Mouse (Mus musculus) T-helper 1 cell (primary cell): Measurements from ENCODE around the gene Tstd2.

ENCODE experiments used
- in situ Hi-C: fragments of 300-600 bp; cut with MboI, MseI; formaldehyde crosslinking; loops from one replicate; pipeline ENCODE4 v1.15.1; 2025; ENCODE audit warnings: high pct_unique_total_duplicates

Tstd2 gene

DNA sequence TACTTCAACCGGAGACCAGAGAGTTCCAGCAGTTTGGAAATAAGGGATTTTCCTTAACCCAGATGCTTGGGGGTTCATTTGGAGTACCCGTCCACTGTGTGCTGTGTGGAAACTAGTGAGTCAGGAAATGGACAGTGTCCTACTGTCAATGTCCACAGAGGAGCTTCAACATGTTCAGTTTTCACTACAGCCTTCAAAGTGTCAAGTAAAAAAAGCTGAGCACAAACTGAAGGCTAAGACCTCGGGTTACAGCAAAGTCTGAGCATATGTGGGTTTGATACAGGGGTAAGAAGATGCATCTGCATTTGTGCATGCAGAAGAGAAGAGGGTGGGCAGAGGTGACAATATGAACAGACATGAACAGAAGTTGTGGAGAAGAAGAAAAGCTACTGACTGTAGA, 17.7 kb downstream of the Tstd2 start:
- in situ Hi-C loops: loop anchor here (10.0 kb wide), 1 partner anchor 166 kb away; no protein-coding TSS in a partner anchor

DNA sequence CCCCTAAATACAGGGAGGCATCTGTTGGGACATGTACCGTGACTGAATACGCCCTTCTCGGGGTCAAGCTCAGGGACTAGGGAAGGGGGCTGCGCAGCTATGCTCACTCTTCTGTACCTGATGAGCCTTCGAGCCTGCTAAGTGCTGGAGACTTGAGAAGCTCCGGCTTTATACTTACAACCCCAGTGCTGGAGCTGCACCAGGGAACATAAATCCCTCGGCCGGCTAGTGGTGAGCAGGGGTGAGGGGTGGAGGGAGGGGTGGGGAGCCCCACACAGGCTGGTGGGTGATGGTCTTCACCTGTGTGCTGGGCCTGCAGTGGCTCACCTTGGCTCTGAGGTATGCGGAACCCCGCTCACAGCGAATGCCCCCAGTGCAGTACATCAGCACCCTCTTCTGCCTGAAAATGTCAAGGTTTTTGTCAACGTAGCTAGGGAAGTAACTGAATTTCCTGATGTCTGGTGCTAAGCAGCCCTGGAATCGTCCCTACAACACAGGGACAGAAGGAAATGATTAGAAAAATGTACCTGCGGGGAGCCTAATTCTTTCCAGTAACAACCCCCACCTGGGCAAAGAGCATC, 18.9 kb downstream of the Tstd2 start:
- in situ Hi-C loops: loop anchor here (10.0 kb wide), 1 partner anchor 165 kb away; no protein-coding TSS in a partner anchor

DNA sequence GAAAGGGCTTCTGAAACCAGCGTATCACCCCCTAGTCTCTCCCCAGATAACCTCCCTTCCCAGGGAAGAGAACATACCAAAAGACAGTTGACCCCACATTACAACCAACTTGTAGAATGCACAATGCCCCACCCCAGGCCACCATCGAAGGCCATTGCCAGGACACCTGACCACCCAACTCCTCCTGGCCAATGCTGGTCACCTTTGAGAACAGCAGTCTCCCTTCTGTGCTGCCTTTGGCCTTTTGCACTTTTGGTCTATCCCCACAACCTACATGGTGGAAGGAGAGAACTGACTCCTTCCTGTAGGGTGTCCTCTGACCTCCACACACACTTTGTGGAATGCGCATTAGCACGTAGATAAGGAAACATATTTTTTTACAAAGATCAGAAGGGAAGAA, 21.0 kb downstream of the Tstd2 start:
- in situ Hi-C loops: no loop called here

DNA sequence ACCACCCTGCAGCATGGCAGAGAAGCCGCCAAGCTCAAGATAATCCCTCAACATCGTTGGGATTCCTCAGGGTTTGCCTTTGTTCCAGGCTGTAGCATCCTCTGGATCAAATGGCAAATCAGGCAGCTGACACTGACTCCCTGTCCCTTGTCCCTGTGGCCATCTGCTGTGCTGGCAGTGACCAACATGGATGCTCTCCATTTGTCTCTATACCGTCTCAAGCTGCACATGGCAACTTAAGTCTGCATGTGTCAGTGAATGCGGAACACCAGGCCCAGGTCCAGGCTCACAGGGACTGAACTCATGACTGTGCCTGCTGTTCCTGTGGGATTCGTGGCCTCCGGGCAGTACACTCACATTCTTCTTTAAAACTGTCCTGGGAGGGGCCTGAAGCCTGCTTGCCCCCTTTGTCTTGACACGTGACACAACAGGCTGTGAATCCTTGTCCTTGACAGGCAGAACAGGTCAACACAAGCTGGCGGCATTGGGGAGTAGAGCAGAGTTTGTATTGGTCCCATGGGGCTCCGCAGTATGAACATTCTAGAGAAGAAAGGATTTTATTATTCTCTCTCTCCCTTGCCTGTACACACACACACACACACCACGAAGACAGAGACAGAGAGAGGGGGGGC, 21.8 kb downstream of the Tstd2 start:
- in situ Hi-C loops: no loop called here

DNA sequence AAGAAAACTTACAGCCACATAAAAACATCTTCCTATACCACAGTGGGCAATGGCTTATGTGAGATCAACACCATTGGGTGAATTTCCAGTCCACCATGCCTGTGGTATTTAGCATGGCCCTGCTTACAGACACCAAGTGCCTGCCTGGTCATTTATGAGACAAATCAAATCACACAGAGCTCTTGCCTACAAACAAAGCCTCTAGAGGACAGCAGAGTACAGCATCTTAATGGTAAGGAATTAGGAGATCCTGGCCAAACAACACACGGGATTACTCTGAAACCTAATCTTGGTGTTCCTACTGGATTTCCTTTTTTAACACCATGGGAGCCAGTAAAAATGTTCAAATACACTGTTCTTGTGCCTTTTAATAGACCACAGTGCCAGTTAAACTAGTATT, 23.2 kb downstream of the Tstd2 start:
- in situ Hi-C loops: no loop called here

DNA sequence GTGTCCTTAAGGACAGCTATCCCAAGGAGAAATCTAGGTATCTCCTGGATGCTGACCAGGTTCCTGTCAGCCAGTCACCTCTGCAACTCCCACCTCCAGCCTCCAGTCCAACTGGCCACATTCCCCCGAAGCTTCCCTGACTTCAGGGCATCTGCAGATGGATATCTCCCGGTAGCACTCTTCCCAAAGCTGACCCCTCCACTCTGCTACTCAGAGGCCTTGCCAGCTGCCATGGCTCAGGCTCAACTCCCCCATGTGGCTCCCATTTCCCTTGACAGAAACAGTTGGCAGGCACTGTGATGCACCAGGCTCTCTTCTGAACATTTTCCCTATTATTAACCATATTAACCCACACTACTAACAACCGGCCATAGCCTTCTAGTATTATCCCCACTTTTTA, 27.1 kb downstream of the Tstd2 start:
- in situ Hi-C loops: no loop called here

DNA sequence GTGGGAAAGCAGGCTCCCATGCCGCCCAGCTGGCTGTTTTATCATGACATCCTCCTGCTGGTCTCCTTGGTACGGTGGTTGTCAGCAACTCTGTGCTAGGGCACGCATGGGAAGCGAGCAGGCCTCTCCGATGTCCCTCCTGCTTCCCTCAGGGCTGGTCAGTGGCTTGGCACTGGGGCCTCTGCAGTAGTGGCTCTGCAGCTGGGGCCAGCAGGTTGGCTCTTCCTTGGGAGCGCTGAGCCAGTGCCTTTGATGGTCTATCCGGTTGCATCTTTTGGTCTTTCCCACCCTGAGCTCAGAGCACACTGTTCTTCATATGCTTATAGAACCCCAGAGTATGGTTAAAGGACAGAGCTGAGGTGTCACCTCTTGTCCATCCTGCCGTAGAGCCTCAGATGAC, 28.4 kb downstream of the Tstd2 start:
- in situ Hi-C loops: no loop called here

DNA sequence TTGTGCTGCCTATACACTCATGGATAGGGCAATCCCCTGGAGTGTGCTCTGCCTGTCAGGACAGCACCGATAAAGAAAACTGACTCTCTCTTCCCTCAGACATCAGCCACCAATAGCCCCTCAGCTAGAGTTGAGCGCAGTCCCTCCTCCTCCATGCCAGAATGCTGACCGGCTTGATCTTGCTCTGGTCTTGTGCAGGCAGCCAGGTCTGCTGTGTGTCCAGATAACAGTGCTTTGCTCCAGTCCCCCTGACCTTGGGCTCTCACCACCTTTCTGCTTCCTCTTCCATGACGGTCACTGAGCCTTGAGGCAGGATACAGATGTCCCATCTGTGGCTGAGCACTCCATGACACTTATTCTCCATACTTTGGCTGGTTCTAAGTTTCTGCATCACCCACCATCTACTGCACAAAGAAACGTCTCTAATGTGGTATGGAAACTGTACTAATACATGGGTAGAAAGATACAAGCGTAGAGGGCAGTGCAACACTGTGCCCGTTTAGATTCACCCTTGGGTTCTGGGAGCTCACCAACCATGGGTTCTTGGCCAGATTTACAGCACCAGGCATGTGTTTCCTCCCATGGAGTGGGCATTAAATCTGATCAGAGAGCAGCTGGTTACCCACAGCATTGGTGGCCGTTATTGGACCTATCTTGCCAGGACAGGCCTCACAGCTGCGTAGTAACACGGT, 36.3 kb downstream of the Tstd2 start:
- in situ Hi-C loops: no loop called here

DNA sequence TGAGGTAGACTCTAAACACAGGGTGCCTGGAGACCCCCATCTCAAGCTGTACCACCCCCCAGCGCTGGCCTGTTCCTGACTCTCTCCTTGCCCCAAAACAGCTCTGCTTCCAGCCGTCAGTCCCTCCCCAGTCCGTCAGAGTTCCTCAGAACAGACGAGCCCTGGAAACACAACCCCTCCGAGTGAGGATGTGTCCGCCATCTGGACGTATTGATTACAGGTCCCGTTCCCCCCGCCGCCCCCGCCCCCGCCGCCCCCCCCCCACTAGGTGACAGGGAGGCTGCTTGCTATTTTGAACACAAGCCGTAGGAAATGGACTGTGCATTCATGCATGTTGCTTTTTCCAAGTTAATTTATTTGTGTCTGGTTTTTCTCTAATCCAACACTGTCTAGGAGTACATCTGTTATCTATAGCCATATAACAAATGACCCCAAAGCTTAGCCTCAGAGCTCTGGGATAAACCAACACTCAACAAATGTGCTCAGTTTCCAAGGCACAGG, 37.2 kb downstream of the Tstd2 start:
- in situ Hi-C loops: no loop called here

DNA sequence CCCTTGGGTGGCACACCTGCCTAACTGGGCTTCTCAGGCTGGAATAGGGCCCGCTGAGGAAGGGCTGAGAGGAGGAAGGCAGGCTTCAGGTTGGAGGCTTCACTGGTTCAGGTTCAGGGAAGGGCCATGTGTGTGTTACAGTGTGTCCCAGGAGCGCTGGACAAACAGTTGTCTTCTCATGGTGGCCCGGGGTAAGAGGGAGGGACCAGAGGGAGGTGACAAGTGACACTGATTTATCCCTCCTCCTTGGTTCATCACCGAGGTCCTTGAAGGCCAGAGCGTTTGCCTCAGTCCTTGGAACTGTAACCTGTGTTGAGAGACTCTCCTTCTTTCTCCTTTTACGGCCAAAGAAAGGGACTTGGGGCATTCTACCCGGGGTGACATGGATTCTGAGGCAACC, 38.0 kb downstream of the Tstd2 start:
- in situ Hi-C loops: no loop called here

DNA sequence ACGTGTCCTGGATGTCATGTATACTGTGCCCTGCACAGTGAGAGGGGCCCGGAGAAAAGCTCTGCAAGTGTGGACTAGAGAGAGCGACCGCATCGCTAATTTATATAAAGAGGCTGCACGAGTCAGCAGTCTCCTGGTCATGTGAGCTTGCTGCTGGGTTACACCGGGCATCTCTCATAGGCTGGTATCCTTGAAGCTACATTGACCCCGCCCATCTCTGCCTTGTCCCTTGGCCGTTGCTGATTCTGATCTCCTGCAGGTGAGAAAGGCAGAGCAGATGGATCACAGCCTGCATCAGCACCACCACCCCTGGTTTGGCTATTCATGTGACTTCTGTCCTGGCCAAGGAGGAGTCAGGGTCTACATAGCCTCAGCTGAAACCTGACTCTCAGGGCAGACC, 39.4 kb downstream of the Tstd2 start:
- in situ Hi-C loops: no loop called here

DNA sequence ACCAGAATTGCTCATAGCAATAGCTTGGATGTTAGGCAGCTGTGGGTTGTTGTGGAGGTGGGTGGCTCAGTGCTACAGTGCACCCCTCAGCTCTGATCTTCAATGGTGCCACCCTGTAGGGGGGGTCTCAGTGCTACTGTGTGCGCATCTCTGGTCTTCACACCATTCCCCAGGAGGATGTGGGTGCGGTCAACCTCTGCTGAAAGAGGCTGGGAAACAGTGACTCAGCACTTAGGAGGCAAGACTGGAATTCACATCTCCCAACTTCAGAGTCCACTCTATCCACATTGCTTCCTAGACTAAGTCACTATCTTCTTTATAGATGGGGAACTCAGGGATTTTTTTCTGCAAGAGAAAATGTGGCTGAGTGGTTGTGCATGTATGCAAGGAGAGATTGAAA, 40.9 kb downstream of the Tstd2 start:
- in situ Hi-C loops: no loop called here

DNA sequence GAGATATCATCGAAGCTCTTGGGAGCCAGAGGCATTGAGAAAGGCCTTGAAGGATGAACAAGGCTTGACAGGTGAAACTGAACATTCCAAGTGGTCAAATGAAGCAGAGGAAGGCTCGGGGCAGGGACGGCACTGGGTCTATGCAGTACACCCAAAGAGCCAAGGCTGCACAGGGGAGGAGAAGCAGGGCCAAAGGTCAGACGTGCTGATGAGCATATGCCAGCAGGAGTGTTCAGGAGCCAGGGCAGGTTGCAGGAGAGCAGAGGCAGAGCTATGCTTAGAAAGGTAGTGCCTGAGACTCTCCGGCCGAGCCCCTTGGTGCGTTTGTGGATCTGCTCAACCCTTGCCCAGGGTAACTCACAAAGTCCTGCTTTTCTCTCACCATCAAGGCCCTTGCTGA, 41.9 kb downstream of the Tstd2 start:
- in situ Hi-C loops: no loop called here

DNA sequence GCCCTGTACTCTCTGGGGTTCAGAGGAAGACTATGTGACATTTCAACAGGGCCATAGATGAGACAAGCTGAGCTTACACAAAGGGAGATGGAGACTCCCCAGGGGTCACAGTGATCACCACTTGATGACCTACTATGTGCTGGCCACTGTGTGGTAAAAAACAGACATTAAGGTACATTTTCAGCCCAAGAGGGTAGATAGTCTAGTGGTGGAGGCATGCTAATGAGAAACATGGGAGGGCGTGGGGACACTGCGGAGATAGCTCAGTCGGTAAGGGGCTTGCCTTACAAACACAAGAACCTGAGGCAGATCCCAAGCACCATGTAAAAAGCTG, 42.7 kb downstream of the Tstd2 start:
- in situ Hi-C loops: no loop called here

DNA sequence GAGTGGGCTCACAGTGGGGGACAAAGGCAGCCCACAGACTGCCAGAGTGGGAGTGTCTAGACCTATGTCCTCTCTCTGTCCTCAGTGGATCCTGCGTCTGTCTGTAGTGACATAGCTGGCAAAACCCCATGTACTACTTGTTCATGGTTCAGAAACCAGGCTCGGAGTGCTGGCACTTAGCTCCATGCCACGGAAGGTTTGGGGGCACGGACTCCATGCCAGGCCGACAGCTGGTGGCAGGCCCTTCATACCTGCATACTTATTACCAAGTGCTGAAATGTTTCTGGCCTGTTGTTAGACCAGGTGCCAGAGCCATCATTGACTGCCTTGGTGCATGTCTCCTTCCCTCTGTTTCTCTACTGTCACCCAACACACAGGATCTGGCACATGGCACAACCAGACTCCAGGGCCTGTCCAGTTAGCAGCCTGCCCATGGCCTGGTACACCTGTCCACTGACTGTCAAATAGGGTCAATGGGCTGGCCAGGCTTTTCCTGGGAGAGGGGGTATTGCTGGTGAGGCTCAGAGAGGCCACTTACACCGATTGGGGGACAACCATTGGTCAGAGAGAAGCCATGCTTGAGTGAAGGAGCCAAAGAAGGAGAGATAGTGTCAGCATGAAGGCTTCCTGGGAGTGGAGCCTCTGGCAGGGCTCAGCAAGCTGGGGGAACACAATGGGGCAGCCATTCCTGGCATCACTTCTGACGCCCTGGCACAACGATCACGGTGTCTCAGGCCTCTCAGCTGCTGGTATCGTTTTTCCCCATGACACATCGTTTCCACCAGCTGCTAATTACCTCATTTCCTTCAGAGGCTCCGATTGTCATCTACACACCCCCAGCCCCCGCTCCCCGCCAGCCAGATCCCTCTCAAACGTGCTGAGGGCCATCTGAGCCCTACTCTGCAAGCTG, 43.3 kb downstream of the Tstd2 start:
- in situ Hi-C loops: no loop called here

DNA sequence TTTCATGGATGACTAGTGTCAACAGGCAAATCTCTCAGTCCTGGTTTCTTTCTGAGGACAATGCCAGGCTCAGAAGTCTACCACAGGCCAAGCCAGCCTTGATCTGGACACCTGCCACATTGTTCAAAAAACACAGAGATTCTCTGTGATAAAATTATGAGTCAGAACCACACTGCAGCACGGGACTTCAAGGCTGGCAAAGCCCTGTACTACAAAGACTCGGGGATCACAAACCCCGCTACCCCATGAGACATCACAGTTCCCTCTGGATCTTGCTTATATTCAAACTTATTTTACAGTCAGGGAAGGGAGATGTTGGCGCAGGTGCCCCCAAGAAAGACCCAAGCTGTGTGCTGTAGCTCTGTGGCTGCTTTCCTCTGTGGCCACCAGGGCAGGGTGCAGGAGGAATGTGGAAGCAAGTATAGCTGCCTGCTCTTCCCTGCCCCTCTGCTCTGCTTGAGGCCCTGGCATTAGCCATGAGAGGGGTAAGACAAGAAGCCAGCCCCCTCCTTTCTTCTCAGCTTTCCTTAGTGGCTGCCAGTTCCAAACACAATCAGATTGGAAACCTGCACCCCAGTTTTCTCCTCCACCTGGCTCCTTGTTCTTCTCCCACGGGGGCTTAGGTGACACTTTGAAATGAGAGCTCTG, 45.9 kb downstream of the Tstd2 start:
- in situ Hi-C loops: no loop called here

DNA sequence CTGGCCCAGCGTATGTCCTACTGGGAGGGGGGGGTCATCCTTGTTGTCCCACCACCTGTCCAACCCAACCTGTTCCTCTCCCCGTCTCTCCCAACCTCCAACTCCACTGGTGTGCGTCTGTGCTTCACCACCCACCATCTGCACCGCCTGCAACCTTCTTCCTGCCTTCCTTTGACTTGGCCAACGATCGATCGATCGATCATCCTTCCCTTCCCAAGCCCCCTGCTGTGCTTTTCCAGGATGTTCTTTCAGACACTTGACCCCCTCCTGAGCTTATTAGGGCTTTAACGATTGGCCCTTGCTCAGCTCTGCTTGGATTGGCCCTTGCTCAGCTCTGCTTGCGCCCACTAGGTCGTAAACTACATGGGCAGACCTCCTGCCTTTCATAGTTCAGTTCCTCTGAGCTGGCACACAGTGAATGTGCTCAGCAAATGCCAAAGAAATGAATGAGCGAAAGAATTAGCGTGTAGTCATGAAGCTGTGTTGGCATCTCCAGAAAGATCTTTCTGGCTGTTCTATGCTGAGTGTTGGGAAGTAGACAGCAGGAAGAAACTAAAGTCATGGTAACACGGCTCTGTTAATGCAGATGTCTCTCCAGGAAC, 48.9 kb downstream of the Tstd2 start:
- in situ Hi-C loops: no loop called here

DNA sequence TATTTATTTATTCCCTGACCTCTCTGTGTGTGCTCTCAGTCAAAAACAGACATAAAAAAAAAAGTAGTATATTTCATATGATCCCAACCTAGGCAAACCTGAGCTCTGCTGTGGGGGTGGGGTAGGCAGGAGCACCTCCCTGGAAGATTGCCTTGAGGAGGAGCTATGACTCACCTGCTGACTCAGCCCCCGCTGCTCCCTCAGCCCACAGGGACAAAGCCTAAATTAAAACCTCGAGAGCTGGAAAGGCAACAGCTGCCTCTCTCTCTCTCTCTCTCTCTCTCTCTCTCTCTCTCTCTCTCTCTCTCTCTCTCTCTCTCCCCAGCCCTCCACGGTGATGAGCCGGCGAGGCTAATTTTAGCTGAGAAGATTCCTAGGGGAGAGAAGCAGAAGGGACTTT, 50.6 kb downstream of the Tstd2 start:
- in situ Hi-C loops: no loop called here

DNA sequence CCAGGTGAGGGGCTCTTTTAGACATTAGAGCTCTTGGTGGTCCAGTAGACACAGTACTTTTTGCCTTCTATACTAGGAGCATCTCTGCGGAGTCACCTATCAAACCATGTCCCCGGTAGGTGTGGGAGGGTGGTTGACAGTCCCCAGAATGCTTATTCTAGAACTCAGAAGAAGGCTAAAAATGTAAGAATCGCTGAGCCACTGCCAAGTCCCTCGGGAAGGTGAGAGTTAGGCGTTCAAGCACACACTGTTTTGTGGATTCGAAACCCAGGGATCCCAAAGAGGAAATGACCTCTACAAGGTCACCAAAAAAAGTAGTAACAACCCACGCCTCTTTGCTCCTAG, 51.1 kb downstream of the Tstd2 start:
- in situ Hi-C loops: no loop called here

DNA sequence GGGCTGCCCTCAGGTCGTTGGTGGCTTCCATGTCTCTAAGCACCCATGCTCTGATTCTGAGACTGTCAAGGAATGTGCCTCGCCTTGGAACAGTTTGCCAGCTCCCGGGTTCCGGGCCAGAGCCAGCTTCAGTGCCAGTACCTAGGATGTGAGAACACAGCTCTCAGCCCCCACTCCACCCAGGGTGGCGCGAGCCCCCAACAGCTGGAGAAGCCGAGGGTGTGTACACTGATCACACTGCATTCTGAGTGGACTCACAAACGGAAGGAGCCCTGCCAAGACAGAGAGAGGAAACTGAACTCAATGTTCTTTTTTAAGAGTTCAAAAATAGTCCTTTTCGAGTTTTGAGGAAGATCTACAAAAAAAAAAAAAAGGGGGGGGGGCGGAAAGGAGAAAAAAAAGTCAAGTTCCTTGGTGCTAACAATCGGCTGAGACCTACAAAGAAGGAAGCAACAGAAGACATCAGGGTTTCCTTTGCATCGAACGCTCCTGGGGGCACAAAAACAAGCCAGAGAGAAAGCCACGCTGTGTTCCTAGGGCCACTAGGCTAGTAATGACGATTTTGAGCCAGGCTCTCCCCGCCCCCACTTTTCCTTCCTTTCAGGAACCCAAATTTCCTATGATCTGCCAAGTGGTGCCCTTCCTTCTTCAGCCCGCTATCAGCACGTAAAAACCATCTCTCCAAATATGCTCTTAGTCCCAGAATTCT, 51.6 kb downstream of the Tstd2 start:
- in situ Hi-C loops: no loop called here
